Mouse (Mus musculus): ENCODE measurements around the gene Spata25. TPM values are rescaled to one million over a fixed set of nuclear protein-coding genes. Genes with fewer than 3 reads are reported as not detected.

The Spata25 gene
- polyA plus RNA-seq (2017; shearing (Covaris generic)) = 0.72 TPM

DNA sequence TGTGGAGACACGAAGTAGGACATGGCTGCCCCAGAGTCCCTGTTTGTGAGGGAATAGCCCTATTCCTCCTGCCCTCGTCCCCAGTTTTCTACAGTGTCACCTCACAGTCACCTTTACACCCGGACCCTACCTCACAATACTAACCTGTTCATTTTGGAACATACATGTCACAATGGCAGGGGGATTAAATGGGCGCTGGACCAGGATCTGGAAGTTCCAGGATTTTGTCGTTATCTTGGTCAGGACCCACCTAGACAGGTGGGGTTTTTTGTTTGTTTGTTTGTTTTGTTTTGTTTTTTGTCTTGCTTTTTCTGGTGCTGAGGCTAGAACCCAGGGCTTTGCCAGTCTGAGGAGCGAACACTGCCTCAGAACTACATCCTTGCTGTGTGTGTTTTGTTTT lies at the start of gene Spata25:
TSS of gene Spata25 (minus strand) at position 101 of the 400 bp plus-strand sequence.

DNA sequence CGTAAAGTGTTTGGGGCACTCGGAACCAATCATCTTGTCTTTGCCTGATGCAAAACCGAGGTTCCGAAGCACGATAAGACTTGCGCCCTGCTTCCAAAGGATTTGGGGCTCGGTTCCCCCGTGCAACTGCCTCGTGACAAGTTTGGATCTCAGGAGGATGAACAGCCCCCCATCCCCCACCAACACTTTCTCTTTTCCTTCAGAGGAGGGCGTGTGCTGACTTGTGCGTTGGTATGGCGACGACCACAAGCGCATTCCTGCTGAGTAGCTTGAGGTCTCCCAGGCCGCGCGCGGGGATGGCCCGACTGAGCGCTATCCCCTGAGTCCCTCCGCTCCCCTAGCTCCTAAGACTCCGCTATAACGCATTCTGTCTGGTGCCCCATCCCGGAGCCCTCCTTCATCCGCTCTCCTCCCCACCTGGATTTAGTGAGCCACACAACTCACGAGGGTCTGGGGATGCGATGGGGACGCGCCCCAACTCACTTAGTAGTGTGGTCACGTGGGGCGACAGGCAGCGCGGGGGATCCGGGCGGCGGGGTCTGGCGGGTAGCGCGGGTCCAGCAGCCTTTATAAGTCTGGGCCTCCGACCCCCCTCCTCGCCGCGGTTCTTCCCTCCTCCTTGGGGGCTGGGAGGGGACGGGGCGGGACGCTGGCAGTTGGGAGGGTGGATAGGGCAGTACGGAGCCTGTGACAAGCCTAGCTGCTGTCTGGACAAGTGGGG lies 28.9 kb upstream of the Spata25 start, which contains the start of gene Pltp:
TSS of gene Pltp (minus strand) at position 611 of the 721 bp plus-strand sequence.

DNA sequence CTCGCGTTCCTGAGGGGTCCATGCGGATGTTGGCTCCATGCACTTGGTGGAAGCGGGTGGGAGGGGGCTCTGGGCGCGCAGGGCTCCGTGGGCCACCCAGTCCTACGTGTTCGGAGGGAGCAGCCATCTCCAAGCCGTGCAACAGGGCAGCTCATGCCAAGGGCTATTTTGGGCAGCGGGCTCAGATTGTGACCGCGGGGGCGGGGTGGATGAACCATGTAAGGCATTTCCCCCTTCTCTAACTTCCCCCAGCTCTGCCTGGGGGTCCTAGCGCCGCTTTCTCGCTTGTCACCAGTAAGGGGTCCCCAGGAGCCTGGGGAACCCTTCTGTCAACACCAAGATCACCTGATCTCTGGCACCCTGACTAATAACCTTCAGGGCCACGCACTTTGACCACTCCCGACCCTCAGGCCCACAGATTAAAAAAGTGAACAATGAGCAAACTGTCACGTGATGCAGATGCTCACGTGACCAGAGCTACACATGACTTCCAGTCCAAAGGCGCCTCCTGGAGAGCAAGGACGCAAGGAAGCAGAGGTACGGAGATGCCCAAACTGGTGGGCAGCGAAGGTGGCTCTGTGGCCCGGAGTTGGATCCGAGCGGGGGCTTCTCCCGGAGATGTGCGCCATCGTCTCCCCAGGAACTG lies 5.1 kb upstream of the Spata25 start, which contains the start of gene Neurl2:
TSS of gene Neurl2 (minus strand) at position 143 of the 646 bp plus-strand sequence.

DNA sequence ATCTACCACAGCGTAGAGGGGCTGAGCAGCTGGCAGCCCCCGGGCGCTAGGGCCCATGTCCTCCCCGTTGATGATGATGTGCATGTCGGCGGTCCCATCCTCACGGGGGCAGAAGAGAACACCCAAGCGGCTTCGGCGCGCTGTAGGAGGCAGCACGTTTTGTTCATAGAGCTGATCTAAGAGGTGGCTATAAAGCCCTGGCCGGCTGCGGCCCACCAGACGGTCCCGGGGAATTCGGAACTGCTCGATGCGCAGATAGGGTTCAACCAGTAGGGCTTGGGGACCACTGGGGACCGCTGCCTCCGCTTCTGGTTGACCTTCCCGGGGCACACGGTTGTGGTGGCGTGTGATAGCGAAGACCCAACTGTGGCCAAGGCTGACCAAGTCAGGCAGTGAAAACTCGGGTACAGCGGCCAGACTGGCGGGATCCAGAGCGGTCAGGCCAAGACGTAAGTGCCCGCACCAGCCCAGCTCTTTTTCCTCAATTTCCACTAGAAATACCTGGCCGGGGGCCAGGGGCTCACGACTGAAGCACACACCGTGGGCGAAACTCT lies 4.5 kb upstream of the Spata25 start, which contains the start of gene Ctsa:
TSS of gene Ctsa (plus strand) at position 126 of the 554 bp plus-strand sequence.

DNA sequence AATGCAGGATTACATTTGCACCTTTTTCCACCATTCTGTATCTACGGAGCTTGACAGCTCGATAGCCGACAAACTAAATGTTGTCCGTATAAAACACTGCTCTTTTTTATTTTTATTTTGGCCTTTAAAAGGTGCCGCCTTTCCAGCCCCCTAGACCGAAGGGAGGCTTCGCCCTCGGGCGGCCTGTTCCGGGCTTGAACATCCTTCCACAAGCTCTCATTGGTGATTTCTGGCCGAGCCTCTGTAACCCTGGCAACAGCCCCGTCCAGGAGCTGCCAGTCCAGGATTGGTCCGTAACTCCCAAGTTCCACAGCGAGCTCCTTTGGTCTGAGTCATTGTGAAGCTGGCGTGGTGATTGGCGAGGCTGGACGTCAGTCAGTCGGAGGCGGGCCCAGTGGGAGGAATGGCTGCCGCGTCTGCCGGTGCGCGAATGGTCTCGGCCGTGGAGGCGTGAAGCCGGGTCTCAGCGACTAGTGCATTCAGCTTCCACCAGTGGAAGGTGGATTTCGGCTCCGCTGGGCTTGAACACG lies 5.6 kb downstream of the Spata25 start, which contains the start of gene Zswim1:
TSS of gene Zswim1 (plus strand) at position 51 of the 530 bp plus-strand sequence.

DNA sequence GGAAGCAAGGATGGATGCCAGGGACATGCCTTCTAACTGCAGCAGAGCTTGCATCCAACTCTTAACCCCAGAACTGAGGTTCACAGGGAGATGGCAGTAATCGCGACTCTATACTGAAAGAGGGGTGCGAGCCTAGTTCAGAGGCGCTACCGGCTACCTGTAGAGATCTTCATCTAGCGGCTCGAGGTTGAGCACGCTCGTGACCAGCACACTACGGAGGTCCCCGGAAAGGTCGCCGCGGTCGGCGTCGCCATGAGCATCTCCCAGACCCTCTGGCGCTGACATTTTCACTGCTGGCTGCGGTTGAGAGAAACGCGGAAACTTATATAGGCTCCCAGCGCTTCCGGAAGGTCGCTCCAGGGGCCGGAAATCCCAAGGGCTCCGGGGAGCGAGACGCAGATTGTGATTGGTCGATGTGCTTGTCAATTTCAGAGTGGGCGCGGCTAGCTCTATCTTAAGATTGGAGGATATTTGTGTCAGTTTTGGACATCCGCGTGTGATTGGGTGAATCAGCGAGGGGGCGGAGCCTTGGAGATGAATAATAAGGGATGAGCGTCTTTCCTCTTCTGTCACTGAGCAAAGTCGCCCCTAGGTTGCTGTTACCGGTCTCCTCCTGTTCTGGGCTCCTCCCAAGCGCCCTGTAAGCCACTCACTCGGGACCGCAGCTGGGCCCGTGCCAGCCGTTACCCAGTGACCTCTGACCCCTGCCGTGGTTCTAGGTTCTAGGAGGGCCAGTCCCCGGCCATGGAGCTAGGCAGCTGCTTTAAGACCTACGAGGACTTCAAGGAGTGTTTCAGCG lies 23.6 kb downstream of the Spata25 start, which contains the start of the genes Acot8 and Zswim3:
TSS of gene Acot8 (minus strand) at position 350 of the 799 bp plus-strand sequence.
TSS of gene Zswim3 (plus strand) at position 566 of the 799 bp plus-strand sequence.

DNA sequence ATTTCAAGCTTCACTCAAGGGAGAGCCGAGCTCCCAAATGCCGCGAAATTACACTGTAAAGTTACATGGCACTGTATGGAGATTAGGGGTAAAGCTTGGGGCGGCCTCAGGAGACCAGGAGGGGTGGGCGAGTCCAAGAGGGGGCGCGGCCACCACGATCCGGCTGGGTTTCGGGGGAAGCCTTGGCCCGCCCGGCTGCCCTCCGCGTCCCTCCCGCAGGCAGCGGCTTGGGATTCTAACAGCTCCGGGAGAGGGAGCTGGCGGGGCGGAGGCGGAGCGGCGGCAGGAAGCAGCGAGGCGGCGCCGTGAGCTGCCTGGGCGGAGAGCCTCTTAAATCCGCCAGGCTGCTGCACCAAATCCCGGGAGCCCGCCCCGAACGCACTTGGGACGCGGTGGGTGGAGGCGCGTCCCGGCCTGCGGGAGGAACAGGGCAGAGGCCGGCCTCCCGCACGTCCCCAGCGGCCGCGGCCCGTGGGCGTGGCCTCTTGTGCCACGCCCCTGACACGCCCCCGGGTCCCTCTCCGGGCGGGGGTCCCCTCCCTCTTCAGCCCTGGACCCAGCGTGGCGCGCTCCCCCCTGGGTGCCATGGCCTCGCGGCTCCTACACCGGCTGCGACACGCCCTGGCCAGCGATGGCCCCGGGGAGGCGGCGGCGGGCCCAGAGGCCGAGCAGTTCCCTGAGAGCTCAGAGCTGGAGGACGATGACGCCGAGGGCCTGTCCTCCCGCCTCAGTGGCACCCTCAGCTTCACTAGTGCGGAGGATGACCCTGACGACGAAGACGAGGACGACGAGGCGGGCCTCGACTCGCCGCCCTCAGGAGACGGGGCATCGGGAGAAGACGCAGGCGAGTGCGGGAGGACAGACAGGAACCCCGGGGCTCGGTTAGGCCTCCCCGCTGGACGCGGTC lies 42.6 kb downstream of the Spata25 start, which contains the start of gene Snx21:
TSS of gene Snx21 (plus strand) at position 343 of the 907 bp plus-strand sequence.

DNA sequence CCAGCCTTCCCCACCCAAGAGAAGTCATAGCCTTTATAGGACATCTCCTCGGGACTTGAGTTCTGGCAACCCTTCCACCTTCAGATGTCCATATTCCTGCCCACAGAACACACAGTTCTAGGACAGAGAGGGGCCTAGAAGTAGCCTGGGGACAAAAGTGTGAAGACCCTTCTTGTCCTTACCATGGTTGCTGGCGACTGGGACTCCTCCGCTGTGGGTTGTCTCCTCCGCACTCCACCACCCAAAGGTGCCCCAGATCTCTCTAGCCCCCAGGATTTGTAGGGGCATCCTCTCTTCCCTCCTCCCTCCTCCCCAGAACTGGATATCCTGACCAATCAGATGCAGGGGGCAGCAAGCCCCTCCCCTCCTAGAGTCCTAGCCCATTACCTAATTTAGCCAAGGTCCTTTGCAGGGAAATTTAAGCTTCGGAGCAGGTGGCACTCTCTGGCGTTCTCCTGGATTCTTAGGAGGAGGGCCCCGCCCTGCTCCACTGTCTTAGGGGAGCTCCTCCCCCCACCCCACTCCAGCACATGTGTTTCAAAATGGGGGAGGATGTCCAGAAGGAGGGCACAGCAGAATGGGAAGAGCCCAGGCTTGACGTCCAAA lies 48.8 kb downstream of the Spata25 start, which contains the start of gene Tnnc2:
TSS of gene Tnnc2 (minus strand) at position 487 of the 606 bp plus-strand sequence.

Other genes with a start within 250 kb of the Spata25 start
- not detected for gene Wfdc6a, start 243.1 kb downstream of the Spata25 start, polyA plus RNA-seq (2017; shearing (Covaris generic))
- not detected for gene Eppin, start 234.9 kb downstream of the Spata25 start, polyA plus RNA-seq (2017; shearing (Covaris generic))
- not detected for gene Wfdc6b, start 215.0 kb downstream of the Spata25 start, polyA plus RNA-seq (2017; shearing (Covaris generic))
- not detected for gene Wfdc8, start 214.9 kb downstream of the Spata25 start, polyA plus RNA-seq (2017; shearing (Covaris generic))
- not detected for gene Wfdc16, start 189.7 kb downstream of the Spata25 start, polyA plus RNA-seq (2017; shearing (Covaris generic))
- not detected for gene Wfdc10, start 172.5 kb downstream of the Spata25 start, polyA plus RNA-seq (2017; shearing (Covaris generic))
- gene Wfdc9, start 172.0 kb downstream of the Spata25 start, polyA plus RNA-seq (2017; shearing (Covaris generic)) = not detected
- gene Wfdc11, start 154.4 kb downstream of the Spata25 start, polyA plus RNA-seq (2017; shearing (Covaris generic)) = not detected
- gene Wfdc13, start 143.4 kb downstream of the Spata25 start, polyA plus RNA-seq (2017; shearing (Covaris generic)) = not detected
- not detected for gene Spint4, start 130.0 kb downstream of the Spata25 start, polyA plus RNA-seq (2017; shearing (Covaris generic))
- not detected for gene Spint5, start 113.2 kb downstream of the Spata25 start, polyA plus RNA-seq (2017; shearing (Covaris generic))
- not detected for gene Wfdc3, start 82.6 kb downstream of the Spata25 start, polyA plus RNA-seq (2017; shearing (Covaris generic))
- gene Dnttip1, start 82.6 kb downstream of the Spata25 start, polyA plus RNA-seq (2017; shearing (Covaris generic)) = 10.4 TPM
- 8.4 TPM for gene Ube2c, start 58.6 kb downstream of the Spata25 start, polyA plus RNA-seq (2017; shearing (Covaris generic))
- gene Tnnc2, start 48.6 kb downstream of the Spata25 start, polyA plus RNA-seq (2017; shearing (Covaris generic)) = not detected
- 6.5 TPM for gene Snx21, start 42.7 kb downstream of the Spata25 start, polyA plus RNA-seq (2017; shearing (Covaris generic))
- gene Acot8, start 23.7 kb downstream of the Spata25 start, polyA plus RNA-seq (2017; shearing (Covaris generic)) = 43.9 TPM
- 9.8 TPM for gene Zswim3, start 23.4 kb downstream of the Spata25 start, polyA plus RNA-seq (2017; shearing (Covaris generic))
- 27.5 TPM for gene Zswim1, start 5.9 kb downstream of the Spata25 start, polyA plus RNA-seq (2017; shearing (Covaris generic))
- 218 TPM for gene Ctsa, start 4.3 kb upstream of the Spata25 start, polyA plus RNA-seq (2017; shearing (Covaris generic))
- 2.6 TPM for gene Neurl2, start 4.9 kb upstream of the Spata25 start, polyA plus RNA-seq (2017; shearing (Covaris generic))
- 0.98 TPM for gene Pltp, start 29.2 kb upstream of the Spata25 start, polyA plus RNA-seq (2017; shearing (Covaris generic))
- gene Pcif1, start 50.8 kb upstream of the Spata25 start, polyA plus RNA-seq (2017; shearing (Covaris generic)) = 155 TPM
- gene Zfp335, start 83.2 kb upstream of the Spata25 start, polyA plus RNA-seq (2017; shearing (Covaris generic)) = 42.1 TPM
- gene Mmp9, start 112.2 kb upstream of the Spata25 start, polyA plus RNA-seq (2017; shearing (Covaris generic)) = 8.8 TPM
- not detected for gene Slc12a5, start 132.3 kb upstream of the Spata25 start, polyA plus RNA-seq (2017; shearing (Covaris generic))
- 44.9 TPM for gene Ncoa5, start 206.3 kb upstream of the Spata25 start, polyA plus RNA-seq (2017; shearing (Covaris generic))
- 0.40 TPM for gene Cd40, start 227.1 kb upstream of the Spata25 start, polyA plus RNA-seq (2017; shearing (Covaris generic))